Mouse (Mus musculus) CD8-positive naive resting alpha-beta T cell, adult 2 months (primary cell): ENCODE results near the gene Hmcn2.

Source experiments
- DNase-seq, 2 experiments: peaks; one replicate each; pipeline ENCODE4 v3.0.0; 2022; ENCODE audit warnings: low read depth in 2 of 2, low spot score in 2 of 2

Hmcn2 gene

GRCm38 (mm10) chr2:31381292-31381846, 67.2 kb downstream of the Hmcn2 start:
- peak in 1 of 2 experiments; percentile 25 for DNase-seq

GRCm38 (mm10) chr2:31382952-31383351, 68.7 kb downstream of the Hmcn2 start:
- DNase-seq: peak; percentile 20

GRCm38 (mm10) chr2:31416968-31417367, 102.8 kb downstream of the Hmcn2 start:
- no peak for DNase-seq

GRCm38 (mm10) chr2:31418021-31418420, 103.8 kb downstream of the Hmcn2 start:
- DNase-seq: no peak

- no peak for DNase-seq
Measured at GRCm38 (mm10) chr2:31418571-31418970, 104.4 kb downstream of the Hmcn2 start.

- DNase-seq: no peak
Measured at GRCm38 (mm10) chr2:31420914-31421313, 106.7 kb downstream of the Hmcn2 start.

GRCm38 (mm10) chr2:31422576-31422975, 108.4 kb downstream of the Hmcn2 start:
- DNase-seq: no peak

GRCm38 (mm10) chr2:31431477-31431876, 117.3 kb downstream of the Hmcn2 start:
- no peak for DNase-seq

GRCm38 (mm10) chr2:31434746-31435145, 120.5 kb downstream of the Hmcn2 start:
- DNase-seq: no peak

- DNase-seq: peak in 1 of 2 experiments; percentile 33
Measured at GRCm38 (mm10) chr2:31435567-31435966, 121.4 kb downstream of the Hmcn2 start.

- DNase-seq: no peak
Measured at GRCm38 (mm10) chr2:31437480-31438245, 123.4 kb downstream of the Hmcn2 start.

GRCm38 (mm10) chr2:31439576-31439975, 125.4 kb downstream of the Hmcn2 start:
- no peak for DNase-seq

- no peak for DNase-seq
Measured at GRCm38 (mm10) chr2:31442480-31443160, 128.4 kb downstream of the Hmcn2 start.

- no peak for DNase-seq
Measured at GRCm38 (mm10) chr2:31446036-31446435, 131.8 kb downstream of the Hmcn2 start.

- DNase-seq: no peak
Measured at GRCm38 (mm10) chr2:31446456-31446855, 132.2 kb downstream of the Hmcn2 start.

GRCm38 (mm10) chr2:31447536-31447935, 133.3 kb downstream of the Hmcn2 start:
- DNase-seq: no peak

GRCm38 (mm10) chr2:31448756-31449440, 134.7 kb downstream of the Hmcn2 start:
- DNase-seq: no peak

GRCm38 (mm10) chr2:31449441-31449815, 135.2 kb downstream of the Hmcn2 start:
- DNase-seq: no peak

- DNase-seq: no peak
Measured at GRCm38 (mm10) chr2:31449902-31450301, 135.7 kb downstream of the Hmcn2 start.

- DNase-seq: no peak
Measured at GRCm38 (mm10) chr2:31450661-31451060, 136.4 kb downstream of the Hmcn2 start.

- no peak for DNase-seq
Measured at GRCm38 (mm10) chr2:31451530-31451929, 137.3 kb downstream of the Hmcn2 start.

GRCm38 (mm10) chr2:31453011-31453410, 138.8 kb downstream of the Hmcn2 start:
- DNase-seq: no peak
